Mouse (Mus musculus) 3T3-L1 (cell line): Measurements from ENCODE around the gene C9orf72.
"Not testable (repeated sequence)": the region's sequence is repeated elsewhere in the genome, so short reads cannot be mapped to it uniquely, and the experiment has no call there.

Source experiments
- DNase-seq: peaks from one replicate; pipeline ENCODE4 v3.0.0-alpha.2; 2015; ENCODE audit warnings: low read depth, low spot score

C9orf72 gene

GRCm38 (mm10) chr4:35225734-35226495 lies at the start of gene C9orf72:
Gene C9orf72 (minus strand): TSS chr4:35226175.
- DNase-seq: peak; percentile 96

DNA sequence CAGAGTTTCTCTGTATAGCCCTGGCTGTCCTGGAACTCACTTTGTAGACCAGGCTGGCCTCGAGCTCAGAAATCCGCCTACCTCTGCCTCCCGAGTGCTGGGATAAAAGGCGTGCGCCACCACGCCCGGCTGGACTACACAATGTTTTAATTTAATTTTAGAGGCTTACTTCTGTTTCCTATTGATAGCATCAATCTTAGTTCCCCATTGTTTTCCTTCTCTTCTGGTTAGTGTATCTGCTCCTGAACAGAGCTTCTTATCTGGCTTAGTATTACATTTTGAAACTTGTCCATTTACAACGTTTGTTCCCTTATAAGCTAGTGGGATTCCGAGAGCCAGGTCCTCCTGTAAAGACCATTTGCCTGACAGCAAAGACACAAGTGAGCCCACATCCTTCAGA lies 33.0 kb upstream of the C9orf72 start:
- no peak for DNase-seq

GRCm38 (mm10) chr4:35244023-35244422 lies 18.0 kb upstream of the C9orf72 start:
- DNase-seq: peak; percentile 54

DNA sequence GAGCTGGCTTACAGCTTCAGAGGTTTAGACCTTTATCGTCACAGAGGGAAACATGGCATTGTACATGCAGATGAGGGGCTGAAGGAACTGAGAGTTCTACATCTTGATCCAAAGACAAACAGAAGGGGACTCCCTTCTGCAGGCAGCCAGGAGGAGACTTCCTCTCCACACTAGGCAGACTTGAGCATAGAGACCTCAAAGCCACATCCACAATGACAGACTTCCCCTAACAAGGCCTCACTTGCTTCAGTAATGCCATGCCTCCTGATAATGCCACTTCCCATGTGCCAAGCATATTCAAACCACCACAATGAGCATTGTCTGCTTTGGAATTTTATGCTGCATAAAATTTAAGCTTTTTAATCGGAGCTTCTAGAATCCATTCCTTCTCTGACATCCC lies 15.8 kb upstream of the C9orf72 start:
- DNase-seq: no peak

DNA sequence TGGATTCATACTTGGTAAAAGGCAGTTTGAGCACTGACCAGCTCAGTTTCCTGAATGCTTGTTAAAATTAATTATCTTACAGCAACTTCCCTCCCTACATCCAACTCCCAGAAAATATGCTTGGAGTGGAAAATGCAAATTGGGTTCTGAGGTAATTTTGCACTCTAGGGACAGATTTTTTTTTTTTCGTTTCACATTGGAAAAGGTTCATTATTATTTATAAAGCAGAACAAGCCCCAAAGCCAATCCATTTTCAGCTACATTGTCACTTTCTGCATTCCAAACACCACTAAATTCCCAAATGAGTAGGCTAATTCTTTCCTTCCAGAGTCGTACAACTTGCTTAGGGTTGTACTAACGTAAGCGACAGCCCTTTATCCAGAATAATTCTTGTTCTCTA lies 12.7 kb upstream of the C9orf72 start:
- DNase-seq: no peak

DNA sequence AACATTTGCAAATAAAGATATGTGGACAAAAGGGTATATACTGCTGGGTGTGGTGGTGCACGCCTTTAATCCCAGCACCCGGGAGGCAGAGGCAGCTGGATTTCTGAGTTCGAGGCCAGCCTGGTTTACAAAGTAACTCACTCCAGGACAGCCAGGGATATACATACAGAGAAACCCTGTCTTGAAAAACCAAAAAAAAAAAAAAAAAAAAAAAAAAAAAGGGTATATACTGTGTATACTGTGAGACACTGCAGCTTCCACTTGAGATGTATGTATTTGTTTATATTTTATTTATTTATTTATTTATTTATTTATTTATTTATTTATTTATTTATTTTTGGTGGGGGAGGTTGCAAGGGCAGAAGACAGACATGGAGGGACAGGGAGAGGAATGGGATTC lies 12.3 kb upstream of the C9orf72 start:
- DNase-seq: not testable (repeated sequence)

GRCm38 (mm10) chr4:35236313-35236712 lies 10.3 kb upstream of the C9orf72 start:
- no peak for DNase-seq

DNA sequence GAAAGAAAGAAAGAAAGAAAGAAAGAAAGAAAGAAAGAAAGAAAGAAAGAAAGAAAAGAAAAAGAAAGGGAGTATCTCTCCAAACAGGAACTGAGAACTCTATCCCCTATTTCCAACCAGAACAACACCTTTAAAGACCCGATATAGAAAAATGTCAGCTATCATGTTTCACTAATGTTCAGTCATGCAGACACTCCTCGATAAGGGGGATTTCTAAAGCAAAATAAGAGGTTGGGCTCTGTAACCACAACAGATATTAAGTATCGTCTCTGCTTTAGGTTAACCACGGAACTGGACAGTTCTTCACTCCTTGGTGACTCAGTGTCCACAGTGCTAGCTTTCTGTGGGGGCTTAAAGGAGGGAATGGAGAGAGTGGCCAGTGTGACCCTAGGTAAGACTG lies 2.3 kb upstream of the C9orf72 start:
- DNase-seq: no peak

DNA sequence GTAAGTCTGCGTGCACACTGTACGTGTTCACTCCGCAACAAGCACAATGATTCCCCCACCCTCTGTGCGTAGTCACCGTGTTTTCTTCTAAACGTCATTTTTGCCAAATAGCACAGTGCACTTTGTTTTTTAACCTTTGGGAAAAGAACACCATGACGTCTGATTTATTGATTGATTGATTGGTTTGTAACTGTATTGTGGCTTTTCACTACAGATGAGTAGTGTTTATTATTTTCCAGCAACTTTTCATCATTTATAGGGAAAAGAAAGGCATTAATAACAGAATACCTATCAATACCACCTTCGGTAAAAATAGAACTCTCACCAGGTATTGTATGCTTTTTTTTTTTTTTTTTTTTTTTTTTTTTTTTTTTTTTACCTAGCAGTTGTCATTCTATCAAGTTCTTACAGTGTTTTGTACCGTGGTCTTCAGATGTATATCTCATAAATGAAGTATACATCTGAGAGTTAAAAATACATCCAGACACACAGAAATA lies 569 bp upstream of the C9orf72 start:
- DNase-seq: no peak

GRCm38 (mm10) chr4:35225141-35225733 lies 738 bp downstream of the C9orf72 start:
- DNase-seq: peak; percentile 40

- DNase-seq: peak; percentile 47
Observed at GRCm38 (mm10) chr4:35224101-35224500, 1.9 kb downstream of the C9orf72 start.

- DNase-seq: peak; percentile 16
Observed at GRCm38 (mm10) chr4:35223376-35223988, 2.5 kb downstream of the C9orf72 start.

DNA sequence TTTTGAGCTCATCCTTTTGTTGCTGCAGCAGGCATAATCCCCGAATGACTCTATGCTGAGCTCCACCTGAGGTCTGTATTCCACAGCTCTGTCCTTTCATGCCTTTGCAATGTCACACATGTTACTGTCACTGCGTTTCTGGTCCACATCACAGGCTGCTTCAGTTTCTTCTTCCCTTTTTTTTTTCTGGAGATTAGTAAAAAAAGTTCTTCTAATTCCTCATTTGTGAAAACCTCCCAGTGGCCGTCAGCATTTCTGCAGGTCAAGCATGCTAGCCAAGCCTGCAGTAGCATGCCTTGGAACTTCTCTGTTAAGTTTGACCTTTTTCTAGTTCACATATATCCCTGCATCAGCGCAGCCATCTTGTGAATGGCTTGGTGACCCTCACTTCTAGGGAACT lies 4.1 kb downstream of the C9orf72 start:
- DNase-seq: peak; percentile 5

- DNase-seq: no peak
Observed at GRCm38 (mm10) chr4:35221131-35221530, 4.8 kb downstream of the C9orf72 start.

DNA sequence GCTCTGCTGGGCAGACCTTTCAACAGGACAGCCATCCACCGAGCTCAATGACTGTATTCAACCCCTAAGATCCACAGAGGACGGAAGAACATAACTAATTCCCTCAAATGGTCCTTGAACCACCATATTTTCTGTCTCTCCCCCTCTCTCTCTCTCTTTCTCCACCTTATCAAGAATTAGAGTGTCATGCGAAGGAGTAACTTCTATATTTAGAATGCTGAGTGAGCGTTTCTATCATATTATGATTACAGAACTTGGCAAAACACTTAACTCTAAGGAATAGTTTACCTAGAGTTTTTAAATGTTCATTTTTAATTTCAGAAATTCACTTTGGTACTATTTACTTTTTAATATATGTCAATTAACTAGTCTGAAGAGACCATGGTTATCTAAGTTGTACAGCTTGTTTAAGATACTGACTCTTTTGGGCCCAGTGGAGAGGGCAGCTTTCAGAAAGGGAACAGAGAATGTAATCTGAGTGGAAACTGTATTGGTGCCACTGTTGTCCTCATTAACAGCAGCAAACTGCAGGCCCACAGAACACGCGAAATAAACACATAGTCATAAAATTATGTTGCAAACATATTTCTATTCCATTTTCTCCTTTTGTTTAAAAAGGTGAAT lies 5.8 kb downstream of the C9orf72 start:
- DNase-seq: no peak

DNA sequence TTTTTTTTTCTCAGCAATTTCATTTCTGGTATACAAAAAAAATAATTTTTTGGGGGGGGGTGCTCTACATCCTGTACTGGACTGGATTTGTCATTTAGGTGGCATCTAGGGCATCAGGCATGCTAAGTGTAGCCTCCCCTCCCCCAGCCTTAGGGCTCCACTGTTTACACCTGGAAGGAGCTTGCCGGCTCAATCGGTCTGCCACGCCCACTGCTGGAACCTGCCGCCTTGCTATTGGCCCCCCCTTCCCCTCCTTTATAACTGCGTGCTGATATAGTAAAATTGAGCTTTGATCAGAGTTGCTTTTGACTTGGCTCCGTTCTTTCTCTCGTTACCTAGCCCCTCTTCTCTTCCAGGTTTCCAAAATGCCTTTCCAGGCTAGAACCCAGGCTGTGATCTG lies 21.3 kb downstream of the C9orf72 start:
- no peak for DNase-seq

DNA sequence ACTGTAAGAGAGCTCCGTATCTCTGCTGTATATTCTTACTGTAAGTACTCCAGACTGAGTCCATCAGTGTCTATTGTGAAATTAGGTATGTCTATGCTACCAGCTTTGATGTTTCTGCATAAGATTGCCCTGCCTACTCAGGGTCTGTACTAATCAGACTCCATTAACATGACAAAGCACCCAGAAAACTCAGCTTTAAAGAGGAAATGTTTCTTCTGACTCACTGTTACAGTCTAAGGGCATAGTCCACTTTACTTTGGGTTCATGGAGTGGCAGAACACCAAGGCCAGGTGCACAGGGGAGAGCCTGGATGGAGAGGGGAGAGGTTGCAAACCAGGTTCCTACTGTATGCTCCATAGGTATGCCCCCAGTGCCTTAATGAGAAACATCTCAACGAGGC lies 22.3 kb downstream of the C9orf72 start:
- no peak for DNase-seq

DNA sequence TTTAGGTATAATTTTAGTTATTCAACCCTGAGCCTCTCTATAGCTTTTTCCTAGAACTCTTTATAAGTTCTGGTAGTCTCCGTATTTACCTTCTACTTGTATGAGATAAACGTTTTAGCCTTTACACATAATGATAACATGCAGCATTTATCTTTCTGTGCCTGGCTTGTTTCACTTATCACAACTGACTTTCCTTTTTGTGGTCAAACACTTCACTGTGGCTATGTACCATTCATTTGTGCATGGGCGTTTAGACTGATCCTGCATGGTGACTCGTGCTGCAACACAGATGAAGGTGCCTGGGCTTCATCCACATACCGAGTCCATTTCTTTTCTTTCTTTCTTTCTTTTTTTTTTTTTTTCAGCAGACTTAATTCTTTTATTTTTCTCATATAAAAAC lies 24.3 kb downstream of the C9orf72 start:
- no peak for DNase-seq

- peak; percentile 28 for DNase-seq
Observed at GRCm38 (mm10) chr4:35192725-35193124, 33.2 kb downstream of the C9orf72 start.

GRCm38 (mm10) chr4:35189794-35190193 lies 36.2 kb downstream of the C9orf72 start:
- no peak for DNase-seq

DNA sequence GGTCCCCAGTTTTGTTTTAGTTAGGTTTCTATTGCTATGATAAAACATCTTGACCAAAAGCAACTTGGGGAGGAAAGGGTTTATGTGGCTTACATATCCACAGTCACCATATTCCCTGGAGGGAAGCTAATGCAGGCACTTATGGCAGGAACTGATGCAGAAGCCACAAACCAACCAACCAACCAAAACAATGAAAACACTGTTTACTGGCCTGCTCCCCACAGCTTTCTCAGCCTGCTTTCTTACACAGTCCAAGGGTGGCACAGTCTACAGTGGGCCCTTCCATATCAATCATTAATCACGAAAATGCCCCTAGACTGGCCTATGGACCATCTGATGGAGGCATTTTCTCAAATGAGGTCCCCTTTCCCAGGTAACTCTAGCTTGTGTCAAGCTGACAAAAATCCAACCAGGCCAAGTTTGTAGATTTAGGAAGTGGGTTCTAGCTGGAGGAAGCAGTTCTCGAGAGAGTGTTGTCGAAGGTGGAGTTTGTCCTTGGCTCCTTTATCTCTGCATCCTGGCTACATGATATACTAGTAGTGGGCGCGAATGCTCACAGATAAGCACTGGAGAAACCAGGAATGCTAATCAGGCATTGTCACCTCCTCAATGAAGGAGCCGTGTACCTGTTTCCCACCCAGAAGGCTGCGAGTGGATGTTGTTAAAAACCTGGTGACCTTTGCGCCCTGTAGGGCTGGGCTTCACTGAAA lies 38.2 kb downstream of the C9orf72 start:
- DNase-seq: no peak
